Mouse (Mus musculus) adrenal gland, postnatal 36 days (tissue): ENCODE measurements around the gene Ttc28. TPM values are rescaled to one million over a fixed set of nuclear protein-coding genes. Genes with fewer than 3 reads are reported as not detected.
A peak's percentile ranks its signal among the peaks of the same experiment; 100 is the strongest.
"Not testable (repeated sequence)": the region's sequence is repeated elsewhere in the genome, so short reads cannot be mapped to it uniquely, and the experiment has no call there.

ENCODE experiments used
- DNase-seq, 2 experiments: peaks; one replicate each; pipeline ENCODE4 v3.0.0; 2021; ENCODE audit warnings: mixed read lengths in 1 of 2
- total RNA-seq, 2 experiments: library from RNA; stranded (reverse); gene quantifications; 2 replicates each; pipeline ENCODE4 v1.2.3; 2021

The Ttc28 gene
- total RNA-seq, 2 experiments from 2014 or later, result 18.5 to 21.9 TPM

DNA sequence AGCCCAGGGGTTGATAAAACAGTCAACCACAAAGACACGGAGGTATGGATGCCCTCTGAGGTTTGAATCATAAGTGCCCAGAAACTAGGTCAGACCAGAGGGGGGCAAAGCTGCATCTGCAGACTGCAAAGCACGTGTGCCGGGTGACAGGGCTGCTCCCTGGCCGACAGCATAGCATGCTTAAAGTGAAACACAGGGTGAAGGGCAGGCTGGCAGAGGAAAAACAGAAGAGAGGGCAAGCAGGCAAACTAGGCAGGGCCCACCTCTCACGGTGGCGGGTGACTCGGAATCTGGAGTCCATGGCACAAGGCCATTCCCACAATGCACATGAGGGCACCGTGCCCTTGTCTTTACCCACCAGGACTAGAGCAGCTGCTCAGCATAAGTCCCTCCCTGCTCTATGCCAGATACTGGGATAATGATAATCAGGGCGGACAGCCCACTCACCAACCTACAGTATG, 357.6 kb downstream of the Ttc28 start:
- peak; percentile 60 to 63 for DNase-seq

DNA sequence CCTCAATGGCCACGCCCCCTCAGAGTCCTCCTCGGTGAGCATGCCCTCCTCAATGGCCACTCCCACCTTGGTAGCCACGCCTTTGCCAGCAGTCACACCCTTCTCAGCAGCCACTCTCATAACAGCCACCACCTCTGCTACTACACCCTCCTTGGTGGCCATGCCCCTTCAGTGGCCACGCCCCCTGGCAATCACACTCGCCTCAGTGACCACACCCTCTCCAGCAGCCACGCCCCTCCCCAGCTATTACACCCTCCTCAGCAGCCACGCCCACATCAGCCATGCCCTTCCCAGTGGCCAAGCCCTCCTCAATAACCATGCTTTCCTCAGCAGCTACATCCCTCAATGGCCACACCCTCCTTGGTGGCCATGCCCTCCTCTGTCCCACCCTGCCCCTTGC, 359.6 kb downstream of the Ttc28 start:
- peak in 1 of 2 experiments; percentile 28 for DNase-seq

DNA sequence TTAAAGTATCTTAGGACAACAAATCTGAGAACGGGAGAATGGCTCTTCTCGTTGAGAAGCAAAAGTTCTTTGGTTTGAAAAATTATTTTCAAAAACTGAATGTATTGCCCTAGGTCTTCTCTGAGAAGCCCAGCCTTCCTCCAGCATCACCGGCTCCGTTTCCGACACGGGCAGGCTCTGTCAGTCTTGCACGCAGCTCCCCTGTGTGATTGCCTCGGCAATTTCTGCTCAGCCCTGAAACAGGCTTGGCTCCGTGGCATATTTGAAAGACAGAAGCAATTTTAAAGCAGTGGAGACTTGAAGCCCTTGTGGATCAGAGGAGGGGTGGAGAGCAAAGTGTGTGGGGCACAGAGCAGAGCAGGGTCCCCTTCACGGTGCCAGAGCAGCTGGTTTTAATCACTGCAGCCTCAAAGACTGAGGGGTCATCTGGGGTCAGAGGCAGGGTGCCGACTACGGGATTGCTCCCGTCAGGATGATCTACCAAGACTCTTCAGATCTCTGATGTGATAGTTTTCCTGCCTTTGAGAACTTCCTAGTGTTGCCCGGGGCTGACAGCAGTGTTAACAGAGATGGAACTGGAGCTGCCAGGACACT, 363.9 kb downstream of the Ttc28 start:
- DNase-seq, result no peak

DNA sequence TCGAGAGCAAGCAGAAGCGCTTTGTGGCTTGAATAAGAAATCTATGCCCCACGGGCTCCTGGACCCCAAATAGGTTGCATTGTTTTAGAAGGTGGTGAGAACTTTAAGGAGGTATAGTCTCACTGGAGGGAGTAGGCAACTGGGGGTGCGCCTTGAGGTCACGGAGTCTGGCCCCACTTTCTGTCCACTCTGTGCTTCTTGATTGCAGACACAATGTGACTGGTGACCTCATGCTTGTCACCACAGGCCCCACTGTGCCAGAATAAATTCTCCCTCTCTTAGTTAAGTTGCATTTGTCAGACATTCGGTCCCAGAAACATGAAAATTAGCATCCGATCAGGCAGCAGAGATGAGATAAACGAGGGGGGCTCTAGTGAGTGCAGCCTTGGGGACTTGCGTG, 364.5 kb downstream of the Ttc28 start:
- no peak for DNase-seq

DNA sequence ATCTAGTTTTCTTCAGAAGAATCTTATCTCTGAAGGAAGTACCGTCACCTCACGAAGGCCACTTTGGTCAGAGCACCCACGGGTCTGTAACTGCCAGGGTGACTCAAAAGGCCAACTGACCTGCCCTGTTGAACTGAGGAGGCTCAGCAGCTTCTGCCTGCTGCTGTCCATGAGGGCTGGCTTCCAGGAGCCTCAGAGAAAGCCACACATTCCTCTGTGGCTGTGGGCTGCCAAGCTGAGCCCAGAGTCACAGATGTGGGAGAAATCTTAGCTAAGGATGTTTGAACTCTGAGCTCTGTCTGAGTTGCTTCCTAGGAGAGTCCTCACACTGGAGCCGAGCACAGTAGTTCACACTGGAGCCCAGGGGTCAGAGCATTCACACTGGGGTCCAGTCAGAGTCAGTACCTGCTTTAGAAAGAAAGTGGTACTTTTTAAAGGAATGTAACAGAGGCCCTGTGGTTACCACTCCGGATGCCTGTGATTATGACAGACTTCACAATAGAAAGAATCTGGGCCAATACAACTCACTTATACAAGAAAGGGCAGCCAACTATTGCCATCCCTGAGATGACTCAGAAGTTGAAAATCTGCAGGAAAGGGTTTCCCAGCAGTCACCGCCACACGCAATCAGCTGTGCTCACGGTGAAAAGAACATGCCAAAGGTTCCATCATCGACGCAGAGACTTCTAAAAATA, 368.1 kb downstream of the Ttc28 start:
- DNase-seq, result peak; percentile 46 to 66

DNA sequence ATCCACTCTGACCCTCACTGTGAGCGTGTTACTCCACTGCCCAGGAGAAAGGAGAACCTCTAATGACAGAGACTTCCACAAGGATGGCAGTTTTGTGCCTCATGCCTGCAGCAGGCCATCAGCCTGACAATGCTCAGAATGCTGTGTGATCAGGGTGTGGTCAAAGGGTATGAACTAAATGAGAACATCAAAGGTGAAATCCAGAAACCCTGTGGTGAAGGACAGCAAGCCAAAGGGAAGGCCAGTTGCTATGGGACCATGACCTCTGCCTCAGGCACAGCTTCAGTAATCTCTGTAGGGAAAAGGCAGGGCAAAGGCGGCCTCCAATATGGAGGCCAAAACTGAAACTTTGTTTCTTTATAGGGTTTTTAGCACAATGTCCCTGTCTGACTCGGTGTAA, 372.5 kb downstream of the Ttc28 start:
- DNase-seq, result no peak

DNA sequence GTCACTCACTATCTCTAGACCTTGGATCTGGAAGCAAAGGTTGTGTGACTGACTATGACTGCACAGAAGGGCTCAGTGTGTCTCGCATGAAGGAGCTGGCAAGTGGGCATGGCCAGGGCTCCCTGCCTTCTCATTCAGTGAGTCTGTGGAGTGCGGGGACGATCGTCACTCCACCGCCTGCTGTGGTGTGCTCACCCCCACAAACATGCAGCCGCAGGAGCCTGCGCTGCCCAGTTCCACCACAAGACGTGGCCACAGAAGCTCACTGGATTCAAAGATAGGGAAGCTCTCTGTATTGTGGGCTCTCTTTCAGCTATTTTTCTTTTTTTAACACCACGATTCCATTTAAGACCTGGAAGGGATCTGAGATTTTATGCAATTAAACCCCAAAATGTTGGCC, 374.8 kb downstream of the Ttc28 start:
- DNase-seq, result no peak

DNA sequence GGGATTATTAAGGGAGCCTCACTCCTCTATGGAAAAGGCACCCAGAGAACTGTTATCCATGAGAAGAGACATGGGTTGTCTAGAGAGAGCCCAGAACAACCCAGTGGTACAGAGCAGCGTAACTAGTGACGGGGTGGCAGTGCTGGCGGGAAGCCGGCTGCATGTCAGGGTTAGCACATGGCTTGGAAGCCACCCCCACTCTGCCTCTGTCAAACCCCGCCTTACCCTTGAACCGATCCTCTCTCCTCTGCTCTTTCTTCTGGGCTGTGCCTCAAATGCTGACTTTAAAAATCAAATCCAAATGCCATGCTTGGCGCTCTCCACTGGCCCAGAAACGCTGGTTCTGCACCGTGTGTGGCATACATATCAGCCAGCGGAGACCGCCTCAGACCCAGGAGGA, 375.2 kb downstream of the Ttc28 start:
- peak; percentile 71 to 73 for DNase-seq

DNA sequence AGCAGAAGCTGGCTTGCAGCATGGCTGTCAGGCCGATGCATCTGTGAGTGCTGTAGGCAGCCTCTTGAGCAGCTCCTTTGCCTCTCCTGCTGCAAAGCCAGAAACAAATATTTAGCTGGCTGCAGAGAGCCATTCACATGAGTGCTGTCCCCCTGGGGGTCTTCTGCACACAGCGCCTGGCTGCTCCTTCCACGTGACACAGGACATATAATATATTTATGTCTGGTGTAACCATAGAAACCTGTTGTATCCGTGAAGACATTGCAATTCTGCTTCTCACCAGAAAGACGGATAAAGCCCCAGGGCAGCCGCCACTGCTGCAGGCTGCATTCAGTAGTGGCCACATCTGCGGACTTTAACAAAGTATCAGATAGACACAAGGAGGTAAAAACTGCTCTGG, 376.6 kb downstream of the Ttc28 start:
- DNase-seq, result no peak

DNA sequence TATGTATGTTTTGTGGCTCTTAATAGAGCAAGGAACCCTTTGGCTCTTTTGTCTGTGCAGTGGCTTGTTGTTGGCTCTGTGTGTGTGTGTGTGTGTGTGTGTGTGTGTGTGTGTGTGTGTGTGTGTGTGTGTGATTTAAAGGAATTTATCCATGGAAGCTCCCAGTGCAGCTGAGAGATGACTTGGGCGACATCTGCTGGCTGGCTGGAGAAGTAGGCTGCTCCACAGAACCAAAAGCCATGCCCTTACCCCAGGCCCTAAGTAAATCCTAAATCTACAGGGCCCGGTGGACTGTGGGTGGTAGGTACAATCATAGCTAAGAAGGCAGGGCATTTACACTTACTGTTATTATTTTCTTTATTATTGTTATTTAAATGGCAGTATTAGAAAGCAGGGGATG, 377.5 kb downstream of the Ttc28 start:
- DNase-seq, result peak; percentile 75 to 84

DNA sequence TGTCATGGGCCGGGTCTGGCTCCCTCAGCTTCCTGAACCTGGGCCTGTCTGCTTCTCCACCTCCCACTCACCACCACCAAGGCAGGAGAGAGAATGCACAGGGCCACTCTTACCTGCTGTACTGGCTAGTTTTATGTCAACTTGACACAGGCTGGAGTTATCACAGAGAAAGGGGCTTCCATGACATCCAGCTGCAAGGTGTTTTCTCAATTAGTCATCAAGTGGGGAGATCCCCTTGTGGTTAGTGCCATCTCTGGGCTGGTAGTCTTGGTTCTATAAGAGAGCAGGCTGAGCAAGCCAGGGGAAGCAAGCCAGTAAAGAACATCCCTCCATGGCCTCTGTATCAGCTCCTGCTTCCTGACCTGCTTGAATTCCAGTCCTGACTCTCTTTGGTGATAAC, 381.6 kb downstream of the Ttc28 start:
- not testable (repeated sequence) for DNase-seq

DNA sequence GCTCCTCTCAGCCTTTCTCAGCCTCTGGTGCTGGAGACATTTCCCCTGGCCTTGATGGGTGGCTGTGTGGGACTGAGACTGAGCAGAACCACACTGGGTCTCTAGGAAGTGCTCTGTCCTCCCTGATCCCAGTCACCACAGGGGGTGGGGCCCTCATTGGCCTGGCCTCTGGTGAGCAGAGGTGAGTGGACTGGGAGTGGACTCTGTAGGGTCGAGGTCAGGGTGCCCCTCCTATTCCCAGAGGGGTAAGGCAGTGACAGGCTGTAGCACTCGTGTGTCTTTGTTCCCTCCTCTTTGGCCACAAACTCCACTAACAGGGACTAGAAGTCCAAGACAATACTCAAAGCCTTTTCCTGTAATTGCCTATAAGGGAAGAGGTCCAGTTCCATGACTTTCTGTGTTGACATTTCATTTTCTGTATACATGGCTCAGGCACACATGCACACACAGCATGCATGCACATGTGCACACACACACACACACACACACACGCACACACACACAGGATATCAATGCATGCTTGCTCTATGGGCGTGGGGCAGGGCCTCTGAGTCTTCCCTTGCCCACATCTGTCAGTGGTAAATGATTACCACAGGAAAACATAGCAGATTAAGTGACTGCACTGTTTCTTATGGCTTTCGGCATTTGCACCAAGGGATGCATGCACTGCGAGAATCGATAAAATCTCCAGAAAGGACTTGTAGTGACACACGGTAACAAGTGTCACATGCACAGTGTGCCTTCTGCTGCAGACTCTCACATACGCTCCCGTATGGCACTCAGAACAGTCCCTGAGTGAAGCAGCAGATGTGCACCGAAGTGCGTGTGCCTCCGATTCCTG, 382.4 kb downstream of the Ttc28 start:
- peak in 1 of 2 experiments; percentile 46 for DNase-seq

DNA sequence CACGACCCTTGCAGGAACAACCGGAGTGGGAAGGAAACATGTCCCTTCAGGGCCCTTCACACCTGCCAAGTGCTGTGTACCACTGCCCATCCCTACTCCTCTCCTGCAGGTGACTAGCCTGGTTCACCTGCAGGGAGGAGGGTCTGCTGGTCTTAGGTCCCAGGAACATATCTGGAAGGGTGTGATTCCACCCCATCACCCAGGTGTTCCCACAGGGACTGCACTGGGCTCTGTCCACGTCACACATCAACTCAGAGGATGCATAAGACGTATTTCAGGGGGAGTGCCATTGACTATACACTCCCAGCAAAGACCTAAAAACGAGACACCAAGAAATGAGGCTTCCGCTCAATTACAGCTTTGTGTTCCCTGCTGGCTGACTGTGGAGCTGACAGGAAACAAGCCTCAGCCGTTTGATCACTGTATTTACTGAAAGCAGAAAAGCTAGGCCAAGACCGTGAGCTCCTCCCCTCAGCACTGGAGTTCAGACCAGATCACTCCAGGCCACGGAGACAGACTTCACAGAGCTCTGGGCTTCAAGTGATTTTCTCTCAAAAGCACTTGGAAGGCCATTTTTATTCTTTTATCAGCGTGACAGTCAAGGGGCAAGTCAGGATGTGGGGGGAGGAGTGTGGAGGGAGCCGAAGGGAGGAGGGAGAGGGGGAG, 383.1 kb downstream of the Ttc28 start:
- peak in 1 of 2 experiments; percentile 43 for DNase-seq

DNA sequence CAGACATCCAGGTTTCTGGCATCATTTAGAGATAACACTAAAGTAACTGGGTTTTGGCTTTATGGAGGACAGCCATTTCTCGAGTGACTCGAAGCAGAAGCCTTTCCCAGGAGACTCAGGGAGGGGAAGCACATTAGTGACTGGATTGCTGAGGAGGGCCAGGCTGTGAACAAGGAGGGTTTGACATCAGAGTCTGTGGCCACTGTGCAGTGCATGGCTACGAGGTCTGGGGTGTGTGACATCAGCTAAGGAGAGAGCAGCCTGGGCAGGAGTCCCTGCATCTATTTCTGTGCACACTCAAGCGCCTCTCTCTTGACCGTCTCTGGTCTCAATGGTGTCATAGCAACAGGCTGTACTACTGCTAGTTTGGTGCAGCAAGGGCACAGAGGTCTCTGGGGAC, 383.8 kb downstream of the Ttc28 start:
- DNase-seq, result no peak

DNA sequence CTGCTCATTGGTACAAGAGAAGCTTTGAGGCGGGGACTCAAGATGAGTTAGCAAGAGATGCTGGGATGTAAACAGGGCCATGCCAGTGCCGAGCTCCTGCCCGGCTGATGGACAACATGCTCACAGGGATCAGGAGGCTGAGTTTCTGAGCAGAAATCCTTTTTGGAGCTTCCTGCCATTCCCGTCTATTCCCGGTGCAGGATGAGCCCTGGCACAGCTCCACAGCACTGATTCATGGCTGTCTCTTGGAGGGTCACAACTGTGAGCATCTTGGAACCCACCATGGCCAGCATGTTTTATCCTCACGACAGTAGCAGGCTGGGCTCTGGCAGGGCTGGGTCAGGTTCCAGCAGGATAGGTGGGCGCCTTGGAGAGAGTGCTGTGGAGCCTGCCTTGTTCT, 384.9 kb downstream of the Ttc28 start:
- no peak for DNase-seq

DNA sequence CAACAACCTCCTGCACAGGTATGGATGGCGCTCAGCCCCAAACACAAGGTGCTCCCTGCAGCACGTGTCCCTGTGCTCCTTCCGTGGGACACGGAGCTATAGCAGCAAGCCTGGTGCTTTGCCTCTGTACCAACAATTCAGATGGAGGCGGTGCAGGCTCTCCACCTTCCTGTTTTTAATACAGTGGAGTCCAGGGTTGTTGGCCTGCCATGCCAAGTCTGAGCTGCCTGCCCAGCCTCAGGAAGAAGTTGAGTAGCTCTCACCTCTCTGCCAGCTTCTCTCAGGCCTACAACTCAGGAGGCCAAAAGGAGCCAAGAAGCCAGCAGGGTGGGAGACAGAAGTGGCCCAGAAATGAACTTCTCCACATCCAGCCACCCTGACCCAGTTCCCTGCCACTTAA, 387.1 kb downstream of the Ttc28 start:
- no peak for DNase-seq

DNA sequence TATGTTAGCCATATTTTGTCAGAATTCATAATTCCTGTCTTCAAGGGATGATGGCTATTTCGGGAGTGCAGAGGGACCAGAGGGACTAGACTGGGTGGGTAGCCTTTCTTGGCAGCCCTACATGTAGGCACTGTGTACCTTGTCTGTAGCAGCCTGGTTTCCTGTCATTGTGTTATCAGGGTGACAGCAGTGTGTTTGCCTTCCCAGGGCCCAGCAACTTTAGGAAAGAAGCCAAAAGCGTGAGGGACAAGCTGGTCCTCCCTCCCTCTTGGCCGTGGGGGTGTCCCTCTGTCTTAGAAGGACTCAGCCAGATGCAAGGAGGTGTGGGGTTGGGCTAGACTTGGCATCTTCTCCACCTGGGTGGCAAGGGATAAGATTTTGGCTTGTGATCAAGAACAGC, 387.5 kb downstream of the Ttc28 start:
- peak in 1 of 2 experiments; percentile 45 for DNase-seq

DNA sequence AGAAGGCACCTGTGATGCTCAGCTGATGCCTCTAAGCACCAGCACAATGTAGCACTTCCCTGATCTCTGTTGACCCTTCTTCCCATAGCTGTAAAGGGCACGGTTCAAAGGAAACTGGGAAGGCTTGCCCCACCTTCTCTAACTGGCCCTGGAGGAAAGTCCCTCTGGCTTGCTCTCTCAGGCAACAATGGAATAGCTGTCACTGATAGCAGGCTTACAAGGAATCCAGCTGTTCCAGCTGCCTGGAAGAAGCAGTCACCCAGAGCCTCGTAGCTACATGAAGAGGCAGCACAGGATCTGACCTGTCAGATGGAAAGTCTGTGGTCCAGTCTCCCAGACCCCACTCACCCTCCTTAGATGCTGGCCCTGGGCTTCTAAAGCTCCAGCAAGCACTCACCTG, 389.2 kb downstream of the Ttc28 start:
- no peak for DNase-seq

DNA sequence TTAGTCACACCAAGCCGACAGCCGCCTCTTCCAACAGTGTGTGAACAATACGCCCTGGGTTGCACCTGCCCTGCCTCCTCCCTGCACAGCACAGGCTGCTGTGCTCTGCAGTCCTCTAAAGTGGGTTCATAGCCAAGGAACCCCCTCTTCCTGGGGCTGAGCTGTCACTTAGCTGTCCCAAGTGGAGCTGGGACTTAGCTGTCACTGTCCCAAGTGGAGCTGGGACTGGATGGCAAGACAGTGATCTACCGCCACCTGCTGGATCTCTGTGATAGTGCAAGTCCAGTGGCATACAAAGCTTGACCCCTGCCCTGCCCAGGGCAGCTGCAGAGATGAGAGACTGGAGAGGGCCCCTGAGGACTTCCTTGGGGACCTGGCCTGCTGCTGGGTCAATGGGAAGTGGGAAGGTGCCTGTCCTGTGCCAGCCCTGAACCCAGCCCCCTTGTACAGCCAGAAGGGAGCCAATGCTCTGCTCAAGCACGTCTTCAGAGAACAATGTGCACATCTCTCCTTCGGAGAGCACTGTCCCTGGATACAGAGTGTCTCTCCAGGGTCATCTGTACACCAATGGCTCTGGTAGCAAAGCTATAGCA, 390.1 kb downstream of the Ttc28 start:
- DNase-seq, result peak; percentile 78 to 82

DNA sequence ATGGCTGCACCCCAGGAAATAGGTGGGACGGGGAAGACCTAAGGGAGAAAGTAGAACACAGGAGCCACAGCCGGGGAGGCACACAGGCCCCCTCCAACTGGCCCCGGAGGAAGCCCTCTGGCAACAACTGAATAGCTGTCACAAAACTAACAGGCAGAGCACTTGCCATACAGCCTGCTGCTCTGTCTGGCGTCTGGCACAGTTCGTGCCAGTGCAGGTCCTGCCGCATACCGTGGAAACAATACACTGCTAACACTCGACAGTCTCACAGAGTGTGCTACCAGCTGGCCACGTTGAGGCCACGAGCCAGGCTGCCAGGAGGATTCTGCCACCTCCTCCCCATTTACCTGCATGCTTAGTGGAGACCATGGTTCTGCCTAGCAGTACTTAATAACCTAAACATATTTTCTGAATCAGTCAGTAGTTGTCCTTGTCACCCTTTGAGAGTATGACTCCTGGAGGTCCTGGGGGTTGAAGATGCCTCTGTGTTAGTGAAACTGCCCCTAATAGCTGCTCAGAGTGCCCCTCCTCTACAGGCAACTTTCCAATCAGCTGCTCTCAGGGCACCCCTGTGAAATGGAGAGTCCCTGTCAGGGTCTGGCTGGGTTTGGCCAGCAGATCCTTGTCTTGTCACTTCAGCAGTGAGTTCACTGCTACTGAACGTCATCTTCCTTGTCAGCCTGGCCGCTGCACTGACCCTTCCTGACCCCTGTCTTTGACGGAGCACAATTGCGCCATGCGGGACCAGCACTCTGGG, 390.8 kb downstream of the Ttc28 start:
- DNase-seq, result no peak

DNA sequence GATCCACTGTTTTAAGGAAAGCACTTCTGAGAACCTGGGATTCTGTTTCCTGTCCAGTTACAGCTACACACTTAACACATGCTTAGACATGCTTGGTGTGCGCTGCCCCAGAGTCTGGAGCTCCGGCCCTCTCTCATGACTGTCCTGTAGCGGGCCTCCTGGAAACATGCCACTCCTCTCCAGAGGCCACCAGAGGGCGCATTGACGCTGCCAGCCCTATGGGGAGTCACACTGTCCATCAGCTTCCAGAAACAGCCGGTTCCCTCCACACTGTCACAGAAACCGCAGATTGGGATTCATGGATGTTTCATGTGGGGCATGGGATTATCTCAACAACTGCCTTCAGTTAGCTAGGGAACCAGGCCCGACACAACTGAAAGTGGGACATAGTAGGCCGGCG, 394.0 kb downstream of the Ttc28 start:
- DNase-seq, result peak; percentile 87 to 89
